Mouse (Mus musculus) intestine, embryonic 14.5 days (tissue): ENCODE data around the gene Cant1. TPM values are rescaled to one million over a fixed set of nuclear protein-coding genes. Genes with fewer than 3 reads are reported as not detected.

Experiments used
- ATAC-seq: fragments of 200-750 bp; cut with Nextera tagmentation; replicated peaks from 2 replicates; pipeline ENCODE4 v1.8.0; 2017; ENCODE audit warnings: low read depth, moderate number of reproducible peaks, moderate TSS enrichment, moderate library complexity; ENCODE audit not compliant: low FRiP score, low TSS enrichment
- DNase-seq: peaks from one replicate; pipeline ENCODE4 v3.0.0-alpha.2; 2018; ENCODE audit warnings: low spot score
- H3K27ac ChIP-seq: fragments of 300-500 bp; sonication (generic); 2 replicates; pipeline ENCODE4 v1.5.1; 2014; ENCODE audit warnings: low read depth, mild to moderate bottlenecking, control low read depth
- H3K27me3 ChIP-seq: fragments of 300-500 bp; sonication (generic); replicated peaks from 2 replicates; pipeline ENCODE4 v1.6.1; 2014; ENCODE audit warnings: low read length, control low read depth; ENCODE audit not compliant: control insufficient read depth, insufficient read depth
- H3K36me3 ChIP-seq: fragments of 300-500 bp; sonication (generic); 2 replicates; pipeline ENCODE4 v1.6.1; 2014; ENCODE audit warnings: low read length, control low read depth; ENCODE audit not compliant: control insufficient read depth, insufficient read depth
- H3K4me1 ChIP-seq: fragments of 300-500 bp; sonication (generic); replicated peaks from 2 replicates; pipeline ENCODE4 v1.6.1; 2014; ENCODE audit warnings: low read length, control low read depth, mixed read lengths; ENCODE audit not compliant: control insufficient read depth, insufficient read depth
- H3K4me2 ChIP-seq: fragments of 300-500 bp; sonication (generic); 2 replicates; pipeline ENCODE4 v1.6.1; 2014; ENCODE audit warnings: low read length
- H3K4me3 ChIP-seq: fragments of 300-500 bp; sonication (generic); 2 replicates; pipeline ENCODE4 v1.5.1; 2014; ENCODE audit warnings: low read depth, low read length, control low read depth, mixed read lengths
- H3K9ac ChIP-seq: fragments of 300-500 bp; sonication (generic); 2 replicates; pipeline ENCODE4 v1.6.1; 2014; ENCODE audit warnings: mild to moderate bottlenecking, low read length
- H3K9me3 ChIP-seq: fragments of 300-500 bp; sonication (generic); 2 replicates; pipeline ENCODE4 v1.6.1; 2016; ENCODE audit warnings: low read length, control low read depth; ENCODE audit not compliant: control insufficient read depth
- WGBS: fragments of 180-500 bp; shearing (Covaris S2); extraction: QIAGEN DNeasy Blood & Tissue Kit; methylation state at CpG from one replicate; pipeline ENCODE4 v1.1.7; 2014; 5-methylcytosine and 5-hydroxymethylcytosine counted together
- polyA plus RNA-seq: library from polyadenylated mRNA; unstranded; fragments of >200 nt; fragmentation: Nextera tagmentation; extraction: Ambion mirVana; gene quantifications from 2 replicates; pipeline ENCODE4 v1.2.1, GENCODE M21; 2014

The Cant1 gene
- polyA plus RNA-seq, 1 experiment from 2014 or later, result 32.9 TPM

DNA sequence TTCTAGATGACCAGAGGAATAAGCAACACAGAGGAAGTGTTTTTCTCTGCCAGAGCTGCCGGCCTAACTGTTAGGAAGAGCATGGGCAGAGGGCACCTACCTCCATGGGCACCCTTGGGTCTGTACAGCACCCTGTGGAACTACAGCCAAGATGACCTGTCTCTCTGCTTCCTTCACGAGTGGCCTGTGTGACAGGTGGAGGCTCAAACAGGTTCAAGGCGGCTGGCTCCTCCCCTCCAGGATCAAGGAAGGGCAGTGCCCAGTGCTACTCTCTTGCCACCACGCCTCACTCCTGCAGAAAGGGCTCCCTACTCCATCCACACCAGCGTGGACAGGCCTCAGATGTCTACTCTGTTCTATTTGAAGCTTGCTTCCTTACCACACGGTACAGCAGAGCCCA lies 3.3 kb downstream of the Cant1 start:
- Histone ChIP-seq H3K9ac (no peak overlapping the region), H3K4me2 (no peak overlapping the region), H3K4me1 (peaks cover 22% of the 10 kb centered on the region), H3K27ac (no peak overlapping the region), H3K36me3 (peaks cover 30% of the 10 kb centered on the region), H3K4me3 (no peak overlapping the region), H3K27me3 (no peaks in the 10 kb centered on the region), H3K9me3 (no peaks in the 10 kb centered on the region)
- ATAC-seq, result no peak
- 86% methylated on average over 6 of the region's 6 CpGs for WGBS
- DNase-seq, result no peak

DNA sequence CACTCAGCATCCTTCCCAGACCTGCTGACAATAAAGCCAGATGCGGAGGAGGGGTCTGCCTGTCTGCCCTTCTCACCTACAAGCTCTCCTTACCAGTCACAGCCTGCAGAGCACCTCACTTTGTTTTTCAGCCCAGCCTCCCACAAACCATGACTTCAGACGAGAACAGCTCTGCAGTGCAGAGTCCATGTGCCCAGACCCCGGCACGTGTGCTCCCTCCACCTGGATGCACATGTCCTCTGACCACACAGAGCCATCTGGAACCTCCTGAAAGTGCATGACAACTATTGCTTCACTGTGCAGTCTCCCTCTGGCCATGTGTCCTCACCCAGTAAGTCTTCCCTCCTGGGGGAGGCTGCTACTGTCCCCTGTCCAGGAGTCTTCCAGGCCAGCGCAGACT lies 4.6 kb downstream of the Cant1 start:
- Histone ChIP-seq H3K4me1 (peaks cover 17% of the 10 kb centered on the region), H3K4me3 (no peak overlapping the region), H3K27me3 (no peaks in the 10 kb centered on the region), H3K9me3 (no peaks in the 10 kb centered on the region), H3K4me2 (no peak overlapping the region), H3K9ac (no peak overlapping the region), H3K36me3 (peaks cover 38% of the 10 kb centered on the region), H3K27ac (no peak overlapping the region)
- 91% methylated on average over 5 of the region's 5 CpGs for WGBS
- no peak for DNase-seq
- no peak for ATAC-seq

DNA sequence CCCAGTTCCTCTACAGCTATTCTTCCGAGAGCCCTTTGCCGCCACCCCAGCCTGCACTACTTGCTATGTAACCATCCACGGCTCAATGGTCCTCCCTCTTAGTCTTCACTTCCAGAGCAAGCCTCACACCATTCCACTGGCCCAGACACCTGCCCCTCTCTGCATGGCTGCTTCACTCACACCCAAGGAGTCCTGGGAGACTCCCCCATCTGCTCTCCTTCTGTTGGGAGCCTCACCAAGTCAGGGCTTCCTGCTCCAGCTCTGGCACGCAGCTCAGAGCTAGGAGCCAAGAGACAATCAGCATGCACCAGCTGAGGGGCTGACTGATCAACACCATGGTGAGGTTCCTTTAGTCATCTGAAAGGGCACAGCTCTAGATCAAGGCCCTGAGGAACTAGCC lies 5.8 kb downstream of the Cant1 start:
- ATAC-seq (no peak), DNase-seq (no peak)
- no peak overlapping the region for H3K9ac ChIP-seq
- H3K4me1 ChIP-seq, result peaks cover 21% of the 10 kb centered on the region
- H3K27me3 ChIP-seq, result no peaks in the 10 kb centered on the region
- no peak overlapping the region for H3K27ac ChIP-seq
- H3K4me3 ChIP-seq, result no peak overlapping the region
- WGBS, result 86% methylated on average over 4 of the region's 4 CpGs
- no peak overlapping the region for H3K4me2 ChIP-seq
- peaks cover 49% of the 10 kb centered on the region for H3K36me3 ChIP-seq
- H3K9me3 ChIP-seq, result no peaks in the 10 kb centered on the region

DNA sequence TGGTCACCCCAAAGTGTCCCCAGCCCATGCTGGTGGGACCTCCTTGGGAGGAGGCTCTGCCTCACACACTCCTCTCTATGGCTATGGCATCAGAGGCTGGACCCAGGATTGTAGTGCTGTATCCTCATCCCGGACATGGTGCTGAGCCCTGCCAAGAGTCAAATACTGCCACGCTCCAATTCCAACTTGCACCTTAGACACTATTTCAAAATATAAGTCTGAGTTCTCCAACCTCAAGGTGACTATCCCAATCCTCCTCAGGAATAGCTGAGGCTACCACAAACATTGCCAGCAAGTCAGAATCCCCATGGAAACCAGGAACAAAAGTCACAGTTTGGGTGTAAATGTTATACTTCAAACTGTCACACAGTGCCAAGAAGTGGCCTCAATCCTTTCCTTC lies 6.3 kb downstream of the Cant1 start:
- Histone ChIP-seq H3K27me3 (no peaks in the 10 kb centered on the region), H3K4me3 (no peak overlapping the region), H3K36me3 (peaks cover 54% of the 10 kb centered on the region), H3K27ac (no peak overlapping the region), H3K4me2 (no peak overlapping the region), H3K9me3 (no peaks in the 10 kb centered on the region), H3K4me1 (peaks cover 17% of the 10 kb centered on the region), H3K9ac (no peak overlapping the region)
- no peak for DNase-seq
- 91% methylated on average over 2 of the region's 2 CpGs for WGBS
- no peak for ATAC-seq

DNA sequence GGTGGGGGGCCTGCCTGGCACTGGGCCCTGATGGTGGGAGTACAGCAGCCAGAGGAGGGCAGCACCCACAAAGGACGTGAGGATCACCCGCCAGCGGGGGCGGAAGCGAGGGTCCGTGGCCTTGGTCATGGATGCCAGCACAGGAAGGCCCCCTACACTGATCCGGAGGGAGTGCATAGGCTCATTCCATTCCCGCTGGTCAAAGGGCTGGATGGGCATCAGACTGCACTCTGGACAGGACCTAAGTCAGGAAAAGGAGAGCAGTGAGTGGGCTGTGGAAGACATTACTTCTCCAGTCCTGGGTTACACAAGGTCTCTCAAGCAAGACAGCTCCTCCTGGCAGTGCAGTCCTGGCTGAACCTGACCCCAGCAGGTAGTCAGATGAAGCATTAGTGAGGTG lies 7.6 kb downstream of the Cant1 start:
- H3K27ac ChIP-seq, result peak overlapping the region; percentile 71; the same call in 1 of the 2 replicates
- no peaks in the 10 kb centered on the region for H3K9me3 ChIP-seq
- H3K4me2 ChIP-seq, result no peak overlapping the region
- ATAC-seq, result no peak
- peaks cover 64% of the 10 kb centered on the region for H3K36me3 ChIP-seq
- H3K9ac ChIP-seq, result no peak overlapping the region
- DNase-seq, result no peak
- H3K4me3 ChIP-seq, result no peak overlapping the region
- 0 out of 2 replicates have a peak, but pooled peaks cover 13% of the 10 kb centered on the region for H3K4me1 ChIP-seq
- 89% methylated on average over 8 of the region's 8 CpGs for WGBS
- H3K27me3 ChIP-seq, result no peaks in the 10 kb centered on the region

DNA sequence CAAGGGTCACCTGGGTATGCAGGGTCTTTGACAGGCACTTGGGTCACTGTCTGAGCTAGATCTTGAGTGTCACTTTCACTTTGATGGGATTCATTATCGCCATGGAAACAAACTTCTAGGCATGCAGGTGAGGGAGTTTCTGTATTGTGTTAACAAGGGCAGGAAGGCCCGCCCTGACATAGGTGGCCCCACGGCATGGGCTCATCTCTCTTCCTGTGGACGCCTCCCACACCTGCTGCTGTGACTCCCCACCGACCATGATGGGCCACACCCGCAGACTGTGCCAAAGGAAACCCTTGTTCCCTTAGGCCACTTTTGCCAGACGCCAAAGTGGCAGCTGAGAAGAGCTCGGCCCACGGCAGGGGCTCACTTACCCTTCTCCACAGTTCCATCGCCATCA lies 8.4 kb downstream of the Cant1 start:
- H3K36me3 ChIP-seq, result peaks cover 69% of the 10 kb centered on the region
- H3K4me2 ChIP-seq, result no peak overlapping the region
- H3K9ac ChIP-seq, result no peak overlapping the region
- 0 out of 2 replicates have a peak, but pooled peaks cover 13% of the 10 kb centered on the region for H3K4me1 ChIP-seq
- DNase-seq (no peak), ATAC-seq (peak; percentile 1; the same call in 1 of the 2 replicates)
- no peaks in the 10 kb centered on the region for H3K9me3 ChIP-seq
- peak overlapping the region; percentile 71 for H3K27ac ChIP-seq
- no peak overlapping the region for H3K4me3 ChIP-seq
- H3K27me3 ChIP-seq, result no peaks in the 10 kb centered on the region
- WGBS, result 78% methylated on average over 10 of the region's 10 CpGs

DNA sequence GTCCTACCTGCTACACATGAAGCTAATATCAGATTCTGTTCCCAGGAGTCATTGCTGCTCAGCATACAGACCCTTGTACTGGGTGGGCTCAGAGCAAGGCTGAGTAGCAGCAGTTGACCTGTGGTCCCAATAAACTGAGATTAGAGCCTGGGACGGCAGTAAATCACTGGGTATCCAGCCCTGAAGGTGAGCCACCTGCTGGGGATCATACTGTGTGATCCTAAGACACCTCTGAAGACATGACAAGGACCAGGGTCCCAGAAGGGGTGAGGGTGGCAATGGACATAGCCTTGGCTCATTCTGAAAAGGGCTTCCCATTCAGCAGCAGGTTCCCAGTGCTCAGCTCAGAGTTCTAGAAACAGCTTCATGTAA lies 8.8 kb downstream of the Cant1 start:
- ATAC-seq, result peak; percentile 72
- H3K36me3 ChIP-seq, result peaks cover 65% of the 10 kb centered on the region
- H3K27ac ChIP-seq, result peak overlapping the region; percentile 71

DNA sequence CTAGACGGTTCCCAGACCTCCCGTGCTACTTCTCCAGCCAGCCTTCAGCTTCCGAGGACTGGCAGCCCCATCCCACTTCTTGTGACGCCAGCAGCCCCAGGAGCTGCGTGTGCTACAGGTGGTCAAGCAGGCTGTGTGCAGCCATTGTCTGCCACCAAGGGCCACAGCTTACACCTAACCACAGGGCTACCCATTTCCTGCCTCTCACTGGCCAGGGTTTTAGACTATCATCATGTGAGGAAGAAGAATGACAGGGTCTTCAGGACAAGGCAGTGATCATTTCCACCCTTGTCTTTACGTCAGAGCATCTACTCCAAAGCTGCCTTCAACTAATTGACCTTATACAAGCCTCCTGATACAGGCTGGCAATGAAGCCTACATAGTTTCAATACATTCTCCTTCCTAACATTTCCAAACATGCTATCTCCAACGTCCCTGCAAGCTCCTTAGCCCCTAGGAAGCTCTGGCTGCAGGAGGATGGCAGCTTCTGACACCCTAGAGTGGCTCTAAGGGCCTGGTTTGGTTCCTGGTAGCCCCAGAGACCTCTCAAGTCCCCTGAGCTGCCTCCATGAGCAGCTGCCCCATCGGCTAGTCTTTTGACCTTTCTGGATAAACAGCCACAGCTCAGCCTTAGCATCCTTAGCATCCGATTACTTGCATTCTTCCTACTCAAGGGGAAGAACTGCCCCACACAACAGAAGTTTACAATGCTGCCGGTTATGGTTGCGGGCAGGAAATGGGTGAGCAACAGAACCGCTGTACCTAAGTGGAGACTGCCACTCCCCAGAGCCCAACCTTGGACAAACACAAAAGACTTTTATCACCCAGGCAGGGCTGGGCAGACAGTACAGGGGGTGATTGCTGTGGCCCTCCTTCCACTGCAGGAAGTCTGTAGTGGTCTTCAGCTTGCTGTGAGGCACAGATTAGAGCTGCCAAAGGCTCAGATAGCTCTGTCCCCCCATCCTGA lies 9.5 kb downstream of the Cant1 start:
- Histone ChIP-seq H3K4me3 (no peak overlapping the region), H3K9ac (no peak overlapping the region), H3K9me3 (no peaks in the 10 kb centered on the region), H3K4me1 (0 out of 2 replicates have a peak, but pooled peaks cover 13% of the 10 kb centered on the region), H3K27me3 (no peaks in the 10 kb centered on the region), H3K4me2 (no peak overlapping the region), H3K36me3 (peaks cover 58% of the 10 kb centered on the region), H3K27ac (peak overlapping the region; percentile 71)
- ATAC-seq, result peak; percentile 77
- peak; percentile 76 for DNase-seq
- WGBS, result 58% methylated on average over 12 of the region's 12 CpGs

More for the DNA sequence above, 8.8 kb downstream of the Cant1 start:
- H3K4me2 ChIP-seq, result no peak overlapping the region
- H3K4me1 ChIP-seq, result 0 out of 2 replicates have a peak, but pooled peaks cover 13% of the 10 kb centered on the region
- no peak overlapping the region for H3K4me3 ChIP-seq
- no peaks in the 10 kb centered on the region for H3K27me3 ChIP-seq
- 67% methylated on average over 1 of the region's 1 CpGs for WGBS
- no peak for DNase-seq
- H3K9ac ChIP-seq, result no peak overlapping the region
- H3K9me3 ChIP-seq, result no peaks in the 10 kb centered on the region
